In genomic region chr2:58992431-58993191, GRCm38 (mm10) we compare ENCODE assay signal across 12 mouse cellular contexts.
DNase-seq lines count a peak whose midpoint lies in the region; ATAC-seq and TF ChIP-seq lines count a peak whose summit lies in the region.
"Had no signal": no experiment of that assay in that cellular context is flagged by ENCODE, and none has a peak within 500 bp of the region (broad histone marks: within the 10 kb centered on the region; RNA-seq: fewer than 3 reads in every experiment).

No protein-coding gene starts in this region.

- H3K4me1 ChIP-seq in liver, embryonic 16.5 days (ENCODE audit: control insufficient read depth, low read depth, low read length), result no peaks in the 10 kb centered on the region
- peaks cover 7% of the 10 kb centered on the region; the same call in 1 of the 2 replicates for H3K4me1 ChIP-seq in heart, embryonic 15.5 days (replicated peaks)
- H3K4me1 ChIP-seq: liver, embryonic 15.5 days; midbrain, embryonic 15.5 days had no signal

- H3K9me3 ChIP-seq in liver, embryonic 16.5 days (replicated peaks; ENCODE audit: control insufficient read depth, low read length), result no peaks in the 10 kb centered on the region
- H3K9me3 ChIP-seq in heart, embryonic 15.5 days (replicated peaks), result no peaks in the 10 kb centered on the region
- H3K9me3 ChIP-seq: liver, embryonic 15.5 days; midbrain, embryonic 15.5 days had no signal

- ATAC-seq in liver, embryonic 16.5 days (ENCODE audit: low read depth), result peak; percentile 39; the same call in 1 of the 2 replicates
- peak; percentile 62; the same call in 1 of the 2 replicates for ATAC-seq in heart, embryonic 15.5 days (replicated peaks; ENCODE audit: insufficient number of reproducible peaks, insufficient read depth, low FRiP score, low read depth)
- ATAC-seq: hindbrain, embryonic 16.5 days; midbrain, embryonic 15.5 days had no signal

- H3K9ac ChIP-seq in liver, embryonic 16.5 days (ENCODE audit: low read depth, low read length), result no peak overlapping the region
- no peak overlapping the region for H3K9ac ChIP-seq in heart, embryonic 15.5 days
- H3K9ac ChIP-seq: liver, embryonic 15.5 days; midbrain, embryonic 15.5 days had no signal

- H3K27me3 ChIP-seq in liver, embryonic 16.5 days (ENCODE audit: control insufficient read depth, insufficient read depth, low read depth, low read length), result no peaks in the 10 kb centered on the region
- no peaks in the 10 kb centered on the region for H3K27me3 ChIP-seq in heart, embryonic 15.5 days
- H3K27me3 ChIP-seq: liver, embryonic 15.5 days; midbrain, embryonic 15.5 days had no signal

- TF ChIP-seq CTCF in left cerebral cortex, adult 2 months (IDR thresholded peaks at IDR 0.05), result no peak

- WGBS in liver, embryonic 16.5 days (ENCODE audit: insufficient replicate concordance), result 59% methylated on average over 14 of the region's 14 CpGs
- 39% methylated on average over 14 of the region's 14 CpGs for WGBS in heart, embryonic 15.5 days

- no peak for DNase-seq in liver
- DNase-seq in kidney, adult 8-10 months, result peak; percentile 81 to 89
- peak; percentile 9 for DNase-seq in lung, postnatal 25 days (ENCODE audit: low spot score)
- no peak for DNase-seq in spleen, postnatal 36 days (ENCODE audit: low spot score in 2 of 2)
- DNase-seq in left cerebral cortex, adult 2 months (ENCODE audit: extremely low spot score in 1 of 2, low spot score in 2 of 2), result no peak
- DNase-seq: gastrocnemius, postnatal 36 days; right cerebral cortex, postnatal 25 days had no signal

- no peak overlapping the region for H3K4me3 ChIP-seq in liver, embryonic 16.5 days (ENCODE audit: low read depth, low read length)
- no peak overlapping the region for H3K4me3 ChIP-seq in heart, embryonic 15.5 days
- H3K4me3 ChIP-seq in left cerebral cortex, adult 2 months, result no peak overlapping the region
- H3K4me3 ChIP-seq: liver, embryonic 15.5 days; midbrain, embryonic 15.5 days had no signal

- H3K36me3 ChIP-seq in liver, embryonic 16.5 days (ENCODE audit: control insufficient read depth, insufficient read depth), result no peaks in the 10 kb centered on the region
- no peaks in the 10 kb centered on the region for H3K36me3 ChIP-seq in heart, embryonic 15.5 days
- H3K36me3 ChIP-seq: liver, embryonic 15.5 days; midbrain, embryonic 15.5 days had no signal

- no peak overlapping the region for H3K4me2 ChIP-seq in liver, embryonic 16.5 days (ENCODE audit: low read depth, low read length)
- no peak overlapping the region for H3K4me2 ChIP-seq in heart, embryonic 15.5 days
- H3K4me2 ChIP-seq: liver, embryonic 15.5 days; midbrain, embryonic 15.5 days had no signal

- intact Hi-C loops in left cerebral cortex, adult 2 months (cut with DNase I), result no loop called here

- no peak overlapping the region for H3K27ac ChIP-seq in liver, embryonic 16.5 days (ENCODE audit: low read length)
- H3K27ac ChIP-seq in heart, embryonic 15.5 days, result peak overlapping the region; percentile 79
- no peak overlapping the region for H3K27ac ChIP-seq in left cerebral cortex, adult 2 months
- H3K27ac ChIP-seq: liver, embryonic 15.5 days; midbrain, embryonic 15.5 days had no signal

Comparison
In these comparisons a context has a peak if more than half of its experiments do, and no peak if none do; other contexts are left out.
1. DNase-seq: peak in kidney, adult 8-10 months (2 of 2) and lung, postnatal 25 days (single experiment); none in liver (single experiment), spleen, postnatal 36 days (0 of 2) and left cerebral cortex, adult 2 months (0 of 2).